Mouse (Mus musculus): ENCODE measurements around the gene Dnase1l3. TPM values are rescaled to one million over a fixed set of nuclear protein-coding genes. Genes with fewer than 3 reads are reported as not detected.

Gene Dnase1l3
- polyA plus RNA-seq (2015; fragmentation: Illumina TruSeq; extraction: RNeasy Lipid Tissue Mini Kit (QIAGEN cat#74804); ENCODE audit: insufficient read depth, low read depth, low replicate concordance), result 0.17 TPM

GRCm38 (mm10) chr14:7994271-7994767 lies at the start of gene Dnase1l3:
Gene Dnase1l3 (minus strand): TSS chr14:7994573.

GRCm38 (mm10) chr14:8002432-8003092 lies 8.2 kb upstream of the Dnase1l3 start, which contains the start of gene Abhd6:
Gene Abhd6 (plus strand): TSS chr14:8002902.

GRCm38 (mm10) chr14:7957049-7957448 lies 37.3 kb downstream of the Dnase1l3 start, which contains the start of gene Gm45521:
Gene Gm45521 (plus strand): TSS chr14:7957288.

Other genes starting within 250 kb of the Dnase1l3 start
- gene Gm26661, start 203.0 kb downstream of the Dnase1l3 start, polyA plus RNA-seq (2015; fragmentation: Illumina TruSeq; extraction: RNeasy Lipid Tissue Mini Kit (QIAGEN cat#74804); ENCODE audit: insufficient read depth, low read depth, low replicate concordance), result not detected
- 10.8 TPM for gene Flnb, start 176.6 kb downstream of the Dnase1l3 start, polyA plus RNA-seq (2015; fragmentation: Illumina TruSeq; extraction: RNeasy Lipid Tissue Mini Kit (QIAGEN cat#74804); ENCODE audit: insufficient read depth, low read depth, low replicate concordance)
- gene Gm45521, start 37.3 kb downstream of the Dnase1l3 start, polyA plus RNA-seq (2015; fragmentation: Illumina TruSeq; extraction: RNeasy Lipid Tissue Mini Kit (QIAGEN cat#74804); ENCODE audit: insufficient read depth, low read depth, low replicate concordance), result not detected
- gene Abhd6, start 8.3 kb upstream of the Dnase1l3 start, polyA plus RNA-seq (2015; fragmentation: Illumina TruSeq; extraction: RNeasy Lipid Tissue Mini Kit (QIAGEN cat#74804); ENCODE audit: insufficient read depth, low read depth, low replicate concordance), result 4.3 TPM
- gene Rpp14, start 85.8 kb upstream of the Dnase1l3 start, polyA plus RNA-seq (2015; fragmentation: Illumina TruSeq; extraction: RNeasy Lipid Tissue Mini Kit (QIAGEN cat#74804); ENCODE audit: insufficient read depth, low read depth, low replicate concordance), result 4.2 TPM
- gene Pxk, start 103.6 kb upstream of the Dnase1l3 start, polyA plus RNA-seq (2015; fragmentation: Illumina TruSeq; extraction: RNeasy Lipid Tissue Mini Kit (QIAGEN cat#74804); ENCODE audit: insufficient read depth, low read depth, low replicate concordance), result 8.1 TPM
- gene Pdhb, start 178.5 kb upstream of the Dnase1l3 start, polyA plus RNA-seq (2015; fragmentation: Illumina TruSeq; extraction: RNeasy Lipid Tissue Mini Kit (QIAGEN cat#74804); ENCODE audit: insufficient read depth, low read depth, low replicate concordance), result 35.8 TPM
- gene Kctd6, start 219.6 kb upstream of the Dnase1l3 start, polyA plus RNA-seq (2015; fragmentation: Illumina TruSeq; extraction: RNeasy Lipid Tissue Mini Kit (QIAGEN cat#74804); ENCODE audit: insufficient read depth, low read depth, low replicate concordance), result 7.1 TPM

Measured in pancreas, adult 10 weeks (tissue).